Mouse (Mus musculus) myocyte (in vitro differentiated cells): ENCODE data around the gene Cfap299.
"Not testable (repeated sequence)": the region's sequence is repeated elsewhere in the genome, so short reads cannot be mapped to it uniquely, and the experiment has no call there.

Source experiments
- MAX ChIP-seq: IDR thresholded peaks from one replicate; pipeline ENCODE4 v1.6.1; 2011; ENCODE audit warnings: low read depth, mild to moderate bottlenecking, control low read depth
- MYOD1 ChIP-seq, 3 experiments: IDR thresholded peaks; one replicate each; pipeline ENCODE4 v1.6.1; 2011; ENCODE audit warnings: control low read depth in 2 of 3, low read depth in 2 of 3, mild to moderate bottlenecking in 2 of 3, moderate library complexity in 1 of 3; ENCODE audit not compliant: insufficient read length in 2 of 3, control insufficient read depth in 1 of 3
- MYOG ChIP-seq, 3 experiments: IDR thresholded peaks; one replicate each; pipeline ENCODE4 v1.6.1; 2011; ENCODE audit warnings: control low read depth in 2 of 3, low read depth in 2 of 3, mild to moderate bottlenecking in 2 of 3; ENCODE audit not compliant: insufficient read length in 2 of 3, control insufficient read depth in 1 of 3, insufficient read depth in 1 of 3
- POLR2A ChIP-seq: IDR thresholded peaks from one replicate; pipeline ENCODE4 v1.6.1; 2011; ENCODE audit warnings: low read depth, mild to moderate bottlenecking, control low read depth, moderate library complexity; ENCODE audit not compliant: insufficient read length
- POLR2AphosphoS2 ChIP-seq: IDR thresholded peaks from one replicate; pipeline ENCODE4 v1.6.1; 2011; ENCODE audit warnings: low read depth, control low read depth; ENCODE audit not compliant: insufficient read length
- TCF12 ChIP-seq: IDR thresholded peaks from one replicate; pipeline ENCODE4 v1.6.1; 2011; ENCODE audit warnings: mild to moderate bottlenecking, control low read depth; ENCODE audit not compliant: poor library complexity, insufficient read depth, severe bottlenecking
- USF1 ChIP-seq: IDR thresholded peaks from one replicate; pipeline ENCODE4 v1.6.1; 2011; ENCODE audit warnings: low read depth, mild to moderate bottlenecking, control low read depth, moderate library complexity

- not testable (repeated sequence) for TF ChIP-seq USF1; POLR2A; MYOD1 (IDR thresholded peaks at IDR 0.05; ENCODE audit: control insufficient read depth in 1 of 3, insufficient read length in 2 of 3, low read depth in 2 of 3); MAX; TCF12; MYOG (IDR thresholded peaks at IDR 0.05; ENCODE audit: control insufficient read depth in 1 of 3, insufficient read depth in 1 of 3, insufficient read length in 2 of 3, low read depth in 2 of 3); POLR2AphosphoS2
Measured at GRCm38 (mm10) chr5:98576538-98576937, 247.4 kb downstream of the Cfap299 start.
